Mouse (Mus musculus) C2C12 (cell line): Measurements from ENCODE around the gene Gm20388.

Source experiments
- CEBPB ChIP-seq: IDR thresholded peaks from one replicate; pipeline ENCODE4 v1.6.1; 2011; ENCODE audit warnings: low read depth, mild to moderate bottlenecking, control low read depth, moderate library complexity
- CTCF ChIP-seq: IDR thresholded peaks from one replicate; pipeline ENCODE4 v1.5.1; 2011; ENCODE audit not compliant: control insufficient read depth, insufficient read depth, insufficient read length
- FOSL1 ChIP-seq: IDR thresholded peaks from one replicate; pipeline ENCODE4 v1.8.0; 2011; ENCODE audit warnings: mild to moderate bottlenecking, low read length; ENCODE audit not compliant: poor library complexity, insufficient read depth, severe bottlenecking
- MAX ChIP-seq: IDR thresholded peaks from one replicate; pipeline ENCODE4 v1.6.1; 2011; ENCODE audit warnings: mild to moderate bottlenecking, control low read depth
- MYOD1 ChIP-seq: IDR thresholded peaks from one replicate; pipeline ENCODE4 v1.6.1; 2011; ENCODE audit warnings: low read depth; ENCODE audit not compliant: control insufficient read depth, insufficient read length
- MYOG ChIP-seq: IDR thresholded peaks from one replicate; pipeline ENCODE4 v1.6.1; 2011; ENCODE audit not compliant: control insufficient read depth, insufficient read length; ENCODE audit errors: extremely low read depth
- USF1 ChIP-seq: IDR thresholded peaks from one replicate; pipeline ENCODE4 v1.6.1; 2011; ENCODE audit warnings: low read depth, mild to moderate bottlenecking, control low read depth, moderate library complexity

- TF ChIP-seq CTCF = no peak
- no peak for TF ChIP-seq MYOG
- no peak for TF ChIP-seq MAX
- no peak for TF ChIP-seq USF1
- TF ChIP-seq MYOD1 = no peak
- TF ChIP-seq CEBPB = no peak
- no peak for TF ChIP-seq FOSL1
Observed at GRCm38 (mm10) chr8:120673298-120673697, 762.7 kb downstream of the Gm20388 start.
